Mouse (Mus musculus) ovary, postnatal 14 days (tissue): ENCODE results near the gene Krtap1-4.

Source experiments
- DNase-seq: peaks from one replicate; pipeline ENCODE4 v3.0.0; 2022; ENCODE audit warnings: low spot score

Gene Krtap1-4

DNA sequence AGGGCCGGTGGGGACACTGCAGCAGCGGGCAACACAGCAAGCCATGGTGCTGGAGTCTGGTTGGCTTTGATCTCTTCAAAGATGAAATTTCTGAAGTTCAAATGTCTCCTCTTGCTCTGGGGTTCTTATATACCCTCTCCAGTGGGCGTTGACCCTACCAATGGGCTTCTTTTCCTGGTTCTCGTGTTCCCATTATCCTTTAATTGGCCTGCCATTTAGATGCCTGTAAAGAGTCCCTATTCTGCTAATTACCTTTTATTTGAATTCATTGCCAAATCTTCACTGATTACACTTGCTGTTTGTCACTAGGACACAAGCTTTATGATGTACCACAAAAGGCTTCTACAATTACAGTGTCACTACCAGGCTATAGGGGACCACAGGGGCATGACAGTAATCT lies 32.7 kb downstream of the Krtap1-4 start, which contains the start of gene Krtap3-3:
TSS of gene Krtap3-3 (minus strand) at position 101 of the 400 bp plus-strand sequence.
- no peak for DNase-seq

DNA sequence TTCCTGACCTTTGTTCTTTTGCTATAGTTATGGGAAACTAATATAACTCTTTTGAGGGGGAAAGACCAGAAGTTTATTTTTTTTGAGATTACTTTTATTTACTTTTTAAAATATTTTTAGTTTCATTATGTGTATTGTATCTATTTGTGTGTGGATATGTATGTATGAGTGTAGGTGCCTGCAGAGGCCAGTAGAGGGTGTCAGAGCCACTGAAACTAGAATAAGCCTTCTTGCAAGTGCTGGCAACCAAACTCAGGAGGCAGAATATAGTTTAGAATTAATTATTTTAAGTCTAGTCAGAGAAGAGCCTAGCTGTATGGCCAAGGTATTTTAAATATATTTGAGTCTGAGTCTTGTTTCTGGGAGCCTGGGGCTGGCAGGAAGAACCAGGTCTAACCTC lies 35.6 kb downstream of the Krtap1-4 start:
- DNase-seq = no peak

DNA sequence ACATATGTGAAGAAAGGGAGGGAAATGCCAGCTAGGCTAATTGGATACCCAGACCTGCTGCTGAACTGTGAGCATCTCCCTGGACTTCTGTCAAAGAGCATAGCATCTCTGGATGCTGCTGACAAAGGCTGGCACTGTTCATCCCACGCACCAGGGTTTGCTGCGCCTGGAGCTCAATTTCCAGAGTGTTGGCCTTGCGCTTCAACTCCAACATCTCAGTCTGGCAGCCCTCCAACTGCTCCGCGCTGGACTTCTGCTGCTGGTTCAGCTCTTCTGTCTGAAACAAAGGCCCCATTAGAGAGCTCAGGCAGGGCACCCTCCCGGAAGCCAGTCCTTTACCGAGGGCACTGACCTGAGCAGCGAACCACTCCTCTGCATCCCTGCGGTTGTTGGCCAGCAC lies 43.7 kb downstream of the Krtap1-4 start:
- peak; percentile 17 for DNase-seq
